Mouse (Mus musculus): Measurements from ENCODE around the gene Slc43a3.

DNA sequence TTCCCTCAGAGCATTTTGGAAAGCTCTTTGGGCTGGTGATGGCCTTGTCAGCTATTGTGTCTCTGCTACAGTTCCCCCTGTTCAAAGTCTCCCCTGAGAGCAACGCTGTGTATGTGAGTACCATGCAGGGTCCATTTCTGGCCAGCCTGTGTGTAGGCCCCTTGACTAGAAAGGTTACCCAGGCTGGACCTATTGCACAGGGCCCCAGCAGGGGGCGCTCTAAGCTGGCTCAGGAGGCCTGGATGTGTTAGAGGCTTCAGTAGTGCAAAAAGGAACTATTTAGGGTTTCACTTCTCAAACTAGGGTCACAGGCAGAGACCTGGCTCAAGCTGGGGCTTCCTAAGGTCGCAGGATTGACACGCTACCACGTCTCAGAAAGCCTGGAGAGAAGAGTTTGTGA is 19.9 kb downstream of the Slc43a3 start:
- TF ChIP-seq ZC3H11A (IDR thresholded peaks at IDR 0.05; ENCODE audit: borderline replicate concordance, low read depth, low read length) (no peak), ZNF384 (IDR thresholded peaks at IDR 0.05; ENCODE audit: low read depth, low read length) (no peak), MAFK (IDR thresholded peaks at IDR 0.05; ENCODE audit: insufficient read depth, low read depth, low read length) (no peak), CHD2 (IDR thresholded peaks at IDR 0.05; ENCODE audit: low read depth, low read length) (no peak)

All from ES-E14 (cell line).